Mouse (Mus musculus): Measurements from ENCODE around the gene Dab2ip.

- TF ChIP-seq CTCF (IDR thresholded peaks at IDR 0.05; ENCODE audit: low read depth): no peak
- TF ChIP-seq EP300 (IDR thresholded peaks at IDR 0.05; ENCODE audit: low read depth): no peak
Observed at GRCm38 (mm10) chr2:35680833-35681232, 122.8 kb downstream of the Dab2ip start.
